Mouse (Mus musculus): ENCODE results near the gene D930007J09Rik. TPM values are rescaled to one million over a fixed set of nuclear protein-coding genes. Genes with fewer than 3 reads are reported as not detected.

Gene D930007J09Rik
- polyA plus RNA-seq, 1 experiment from 2014 or later, result not detected

DNA sequence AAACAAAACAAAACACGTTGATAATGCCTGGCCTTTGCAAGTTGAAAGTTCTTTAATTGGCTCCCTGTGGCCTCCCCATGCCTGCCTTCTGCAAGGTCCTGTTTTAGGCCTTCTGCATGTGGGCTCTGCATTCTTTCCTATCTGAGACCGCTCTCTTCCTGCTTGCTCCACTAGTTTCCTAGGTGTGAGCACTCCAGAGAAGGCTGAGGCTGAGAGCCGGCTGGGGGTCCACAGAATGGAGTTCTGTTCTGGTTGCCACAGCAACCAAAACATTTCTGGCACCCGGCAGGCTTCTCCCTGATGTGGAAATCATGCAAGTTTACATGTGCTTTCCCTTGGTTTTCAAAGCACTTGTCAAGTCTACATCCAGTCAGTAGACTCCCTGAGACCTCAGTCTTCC, 43.6 kb downstream of the D930007J09Rik start:
- 14% methylated on average over 4 of the region's 4 CpGs for WGBS
- DNase-seq (peak; percentile 42), ATAC-seq (ENCODE audit: insufficient read depth) (no peak; the same call in 1 of the 2 replicates)
- Histone ChIP-seq H3K27me3 (ENCODE audit: insufficient read depth, low read length) (no peaks in the 10 kb centered on the region), H3K9ac (no peak overlapping the region), H3K4me3 (ENCODE audit: low read depth, low read length) (no peak overlapping the region), H3K27ac (ENCODE audit: low read depth) (no peak overlapping the region), H3K9me3 (ENCODE audit: low read depth, low read length) (no peaks in the 10 kb centered on the region), H3K4me2 (no peak overlapping the region), H3K36me3 (ENCODE audit: insufficient read depth) (no peaks in the 10 kb centered on the region), H3K4me1 (ENCODE audit: insufficient read depth) (no peaks in the 10 kb centered on the region)
- no peak for TF ChIP-seq CTCF (IDR thresholded peaks at IDR 0.05; ENCODE audit: low read depth)

Other genes starting within 250 kb of the D930007J09Rik start
- gene Mylk4, start 18.9 kb downstream of the D930007J09Rik start, polyA plus RNA-seq (2014; fragmentation: Nextera tagmentation; extraction: Ambion mirVana), result 0.09 TPM in 1 of 2 replicates, not detected in the other
- gene Wrnip1, start 811 bp downstream of the D930007J09Rik start, polyA plus RNA-seq (2014; fragmentation: Nextera tagmentation; extraction: Ambion mirVana), result 20.3 and 22.4 TPM in 2 replicates
- gene Serpinb1a, start 48.3 kb upstream of the D930007J09Rik start, polyA plus RNA-seq (2014; fragmentation: Nextera tagmentation; extraction: Ambion mirVana), result 5.1 and 6.4 TPM in 2 replicates
- gene Serpinb1c, start 95.4 kb upstream of the D930007J09Rik start, polyA plus RNA-seq (2014; fragmentation: Nextera tagmentation; extraction: Ambion mirVana), result not detected in 2 replicates
- 23.7 and 24.0 TPM in 2 replicates for gene Serpinb6b, start 162.4 kb upstream of the D930007J09Rik start, polyA plus RNA-seq (2014; fragmentation: Nextera tagmentation; extraction: Ambion mirVana)
- 30.1 and 31.8 TPM in 2 replicates for gene Serpinb9, start 200.4 kb upstream of the D930007J09Rik start, polyA plus RNA-seq (2014; fragmentation: Nextera tagmentation; extraction: Ambion mirVana)
- 0.27 and 0.36 TPM in 2 replicates for gene Serpinb9b, start 224.6 kb upstream of the D930007J09Rik start, polyA plus RNA-seq (2014; fragmentation: Nextera tagmentation; extraction: Ambion mirVana)